Mouse (Mus musculus) kidney, adult 18-20 months (tissue): ENCODE measurements around the gene Golga5.

ENCODE experiments used
- DNase-seq: peaks from one replicate; pipeline ENCODE4 v3.0.0; 2021

Gene Golga5

GRCm38 (mm10) chr12:102516151-102516550, 47.2 kb downstream of the Golga5 start:
- no peak for DNase-seq

GRCm38 (mm10) chr12:102517647-102518046, 48.7 kb downstream of the Golga5 start:
- no peak for DNase-seq

GRCm38 (mm10) chr12:102519929-102520720, 51.2 kb downstream of the Golga5 start:
- no peak for DNase-seq

DNA sequence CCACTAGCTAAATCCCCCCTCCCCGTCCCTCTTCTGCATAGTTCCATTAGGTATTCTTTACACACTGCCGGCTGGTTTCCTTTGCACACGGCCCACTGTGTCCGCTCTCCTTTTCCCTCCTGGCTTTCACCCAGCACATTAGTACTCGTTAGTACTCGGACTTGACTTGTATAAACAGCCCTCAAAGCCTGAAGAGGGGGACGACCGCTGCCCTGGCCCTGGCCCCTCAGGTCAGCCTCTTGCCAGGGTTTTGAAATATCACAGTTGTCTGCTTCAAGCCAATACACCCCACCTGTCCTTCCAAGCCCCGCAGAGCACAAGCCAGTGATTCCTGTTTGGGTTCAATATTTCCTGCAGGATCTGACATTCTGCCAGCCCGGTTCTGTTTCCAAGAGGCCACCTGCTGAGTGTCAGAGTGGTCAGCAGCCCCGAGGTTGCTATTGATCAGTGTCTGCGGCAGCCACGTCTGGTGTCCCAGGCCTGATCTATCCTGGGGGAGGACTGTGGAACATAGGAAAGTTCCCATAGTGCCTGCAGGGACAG, 52.9 kb downstream of the Golga5 start:
- DNase-seq: peak; percentile 29

GRCm38 (mm10) chr12:102524216-102524615, 55.3 kb downstream of the Golga5 start:
- DNase-seq: no peak

DNA sequence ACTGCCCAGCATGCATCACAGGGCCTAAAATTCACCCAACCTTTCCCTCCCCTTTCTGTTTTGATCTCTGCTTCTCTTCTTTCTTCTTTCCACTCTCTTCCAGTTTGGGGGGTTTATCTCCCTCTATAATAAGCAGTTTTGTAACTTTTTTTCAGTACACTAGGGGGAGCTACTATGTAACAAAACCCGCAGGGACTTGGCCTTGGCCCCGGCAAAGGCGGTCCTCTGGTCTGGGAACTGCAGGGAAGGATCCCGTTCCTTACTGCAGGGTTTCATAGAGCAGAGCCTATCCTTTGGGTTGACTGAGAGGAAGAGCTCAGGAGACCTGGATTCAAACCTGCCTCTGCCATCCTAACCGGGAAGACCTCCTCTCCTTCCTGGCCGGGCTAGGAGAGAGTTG, 55.8 kb downstream of the Golga5 start:
- DNase-seq: peak; percentile 19

DNA sequence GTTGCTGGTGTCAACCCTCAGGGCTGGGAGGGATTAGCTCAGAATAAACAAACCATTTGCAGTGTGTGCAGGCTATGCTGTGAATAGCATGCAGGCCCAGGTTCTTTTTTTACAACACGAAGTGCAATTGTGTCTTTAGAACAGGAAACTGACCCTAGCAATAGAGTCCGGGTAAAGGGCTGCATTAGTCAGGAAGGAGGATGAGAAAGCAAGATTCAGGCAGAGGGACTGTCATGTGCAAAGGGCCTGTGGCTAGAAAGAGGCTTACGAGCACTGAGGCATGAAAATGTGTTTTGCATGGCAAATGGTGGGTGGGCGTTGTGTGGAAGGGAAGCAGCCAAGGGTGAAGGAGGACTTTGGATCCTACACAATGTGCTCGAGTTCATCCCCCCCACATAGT, 59.1 kb downstream of the Golga5 start:
- no peak for DNase-seq

DNA sequence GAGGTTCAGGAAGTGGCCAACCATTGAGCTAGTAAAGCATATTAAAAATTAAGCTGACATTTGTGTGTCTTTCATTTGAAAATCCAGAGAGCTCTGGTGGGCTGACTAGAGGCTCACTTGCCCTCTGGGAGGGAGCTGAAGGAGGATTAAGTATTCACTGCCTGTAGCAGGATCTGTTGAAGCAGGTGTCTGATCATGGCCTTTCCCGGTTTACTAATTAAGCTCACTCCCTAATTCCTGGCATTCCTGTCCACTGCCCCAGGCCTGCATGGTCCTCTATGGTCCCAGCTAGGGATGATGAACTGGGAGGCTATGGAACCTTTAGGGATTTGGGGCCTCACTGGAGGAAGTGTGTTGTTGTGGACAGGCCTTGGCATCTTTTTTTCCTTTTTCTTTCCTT, 66.9 kb downstream of the Golga5 start:
- DNase-seq: peak; percentile 27

DNA sequence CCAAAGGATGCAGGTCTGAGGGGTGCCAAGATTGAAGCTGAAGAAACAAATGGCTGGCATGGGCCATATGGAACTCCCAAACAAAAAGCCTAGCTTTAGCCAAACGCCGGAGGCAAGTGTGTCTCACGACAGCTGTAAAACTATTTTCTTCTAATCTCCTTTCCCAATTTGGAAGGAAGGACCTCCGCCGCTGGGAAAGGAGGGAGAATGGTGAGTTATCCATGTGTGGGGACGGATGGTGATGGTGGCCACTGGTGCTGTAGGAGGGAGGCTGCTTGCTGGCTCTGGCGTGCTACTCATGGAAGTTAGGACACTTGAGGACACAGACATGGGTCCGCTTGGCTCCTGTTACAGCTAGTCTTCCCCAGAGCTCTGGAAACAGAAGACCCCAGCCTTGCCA, 71.3 kb downstream of the Golga5 start:
- no peak for DNase-seq

DNA sequence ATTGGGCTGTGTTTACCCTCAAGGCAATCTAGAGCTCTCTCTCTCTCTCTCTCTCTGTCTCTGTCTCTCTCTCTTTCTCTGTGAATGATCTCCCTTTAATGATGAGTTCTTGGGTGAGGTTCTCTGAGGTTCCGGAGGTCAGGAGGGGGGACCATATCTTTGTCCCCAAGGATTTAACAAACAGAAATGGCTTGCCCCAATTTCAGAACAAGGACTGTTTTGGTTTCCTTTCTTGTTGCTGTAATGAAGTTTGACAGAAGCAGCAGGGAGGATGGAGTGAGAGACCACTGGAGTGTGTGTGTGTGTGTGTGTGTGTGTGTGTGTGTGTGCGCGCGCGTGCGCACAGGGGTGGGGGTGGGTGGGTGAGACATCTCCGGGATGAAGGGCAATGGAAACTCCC, 72.2 kb downstream of the Golga5 start:
- no peak for DNase-seq

DNA sequence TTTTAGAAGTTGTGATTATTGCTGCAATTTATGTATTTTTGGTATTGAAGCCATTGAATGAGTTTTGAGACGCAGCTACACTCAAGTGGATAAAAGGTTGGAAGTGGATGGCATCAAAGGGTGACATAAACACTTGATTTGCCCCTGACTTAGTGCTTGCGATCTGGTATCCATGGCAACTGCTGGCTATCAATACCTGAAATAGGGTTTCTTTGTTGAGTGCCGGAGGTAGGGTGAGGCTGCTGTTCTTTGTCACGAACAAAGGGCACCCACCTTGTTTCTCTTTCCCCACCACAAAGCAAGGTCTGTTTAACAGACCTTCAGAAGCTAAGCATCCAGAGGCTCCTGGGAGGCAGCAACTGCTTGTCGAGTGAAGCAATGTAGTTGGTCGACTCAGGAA, 76.2 kb downstream of the Golga5 start:
- no peak for DNase-seq
